Comparison of ENCODE assay signal across 26 mouse cellular contexts in genomic region chr15:95890368-95890767, GRCm38 (mm10).
DNase-seq lines count a peak whose midpoint lies in the region; ATAC-seq and TF ChIP-seq lines count a peak whose summit lies in the region.
"Had no signal": no experiment of that assay in that cellular context is flagged by ENCODE, and none has a peak within 500 bp of the region (broad histone marks: within the 10 kb centered on the region; RNA-seq: fewer than 3 reads in every experiment).

No protein-coding gene starts in this region.

- no peak for ATAC-seq in liver, embryonic 14.5 days (ENCODE audit: insufficient read depth)
- no peak for ATAC-seq in liver, postnatal 0 days
- peak; percentile 33; the same call in 1 of the 2 replicates for ATAC-seq in megakaryocyte-erythroid progenitor cell, adult 5-6 weeks (replicated peaks; ENCODE audit: low FRiP score, low TSS enrichment, poor library complexity, severe bottlenecking)
- ATAC-seq: forebrain, embryonic 14.5 days; inflammation-experienced regulatory T-cells, adult 6 months had no signal

- no peak for TF ChIP-seq CTCF in liver, embryonic 14.5 days (IDR thresholded peaks at IDR 0.05; ENCODE audit: low read depth)
- TF ChIP-seq CTCF in liver, postnatal 0 days (IDR thresholded peaks at IDR 0.05; ENCODE audit: low read depth), result no peak
- no peak for TF ChIP-seq CTCF in MEL (IDR thresholded peaks at IDR 0.05 in 2 of 3, conservative IDR thresholded peaks at IDR 0.05 in 1 of 3; ENCODE audit: control insufficient read depth in 1 of 3, insufficient read depth in 1 of 3, low read depth in 2 of 3, low read length in 3 of 3, poor library complexity in 1 of 3, severe bottlenecking in 1 of 3)

- no peaks in the 10 kb centered on the region for H3K27me3 ChIP-seq in liver, embryonic 14.5 days (ENCODE audit: control insufficient read depth, insufficient read depth, low read length)
- H3K27me3 ChIP-seq in liver, postnatal 0 days (ENCODE audit: insufficient read depth, low read length), result no peaks in the 10 kb centered on the region
- H3K27me3 ChIP-seq in MEL (ENCODE audit: control insufficient read depth in 1 of 2, insufficient read depth in 2 of 2, low read length in 2 of 2), result no peaks in the 10 kb centered on the region
- H3K27me3 ChIP-seq: embryonic facial prominence, embryonic 12.5 days; limb, embryonic 12.5 days; liver, embryonic 15.5 days; lung, embryonic 15.5 days had no signal

- no peak for DNase-seq in liver, embryonic 14.5 days (ENCODE audit: low read depth in 3 of 3, low spot score in 3 of 3)
- DNase-seq in liver, postnatal 0 days, result no peak
- peak; percentile 52 for DNase-seq in MEL (ENCODE audit: low read depth, low spot score)
- DNase-seq in thymus, postnatal 4 days, result peak; percentile 52
- no peak for DNase-seq in left cerebral cortex, postnatal 14 days (ENCODE audit: low spot score in 2 of 2)
- DNase-seq in adrenal gland, postnatal 4 days (ENCODE audit: low spot score in 2 of 2), result no peak
- DNase-seq: adrenal gland, postnatal 25 days; cerebellum, adult 2 months; cerebellum, postnatal 25 days; embryo, embryonic 11 days; gastrocnemius, postnatal 14 days; heart, adult 18-20 months; heart, postnatal 4 days; kidney, adult 11 months; kidney, postnatal 14 days; layer of hippocampus, adult 9-11 months; midbrain, embryonic 14.5 days had no signal

- H3K9me3 ChIP-seq in liver, embryonic 14.5 days (ENCODE audit: control insufficient read depth, low read length), result no peaks in the 10 kb centered on the region
- H3K9me3 ChIP-seq in liver, postnatal 0 days (ENCODE audit: low read length), result 0 out of 2 replicates have a peak, but pooled peaks cover 2% of the 10 kb centered on the region
- no peaks in the 10 kb centered on the region for H3K9me3 ChIP-seq in MEL (replicated peaks; ENCODE audit: insufficient read depth, low read length)
- H3K9me3 ChIP-seq: embryonic facial prominence, embryonic 12.5 days; liver, embryonic 15.5 days; lung, embryonic 15.5 days had no signal

- TF ChIP-seq POLR2A in MEL (IDR thresholded peaks at IDR 0.05; ENCODE audit: control insufficient read depth in 1 of 2, insufficient read depth in 1 of 2, low read depth in 1 of 2, low read length in 2 of 2, poor library complexity in 1 of 2), result no peak

- WGBS in liver, embryonic 14.5 days (ENCODE audit: insufficient replicate concordance), result 62% methylated on average over 5 of the region's 5 CpGs
- WGBS in liver, postnatal 0 days (ENCODE audit: insufficient replicate concordance), result 81% methylated on average over 5 of the region's 5 CpGs

- H3K4me2 ChIP-seq in liver, embryonic 14.5 days (ENCODE audit: low read depth), result 0 out of 2 replicates have a peak overlapping the region, but pooled peaks have one; percentile 4
- H3K4me2 ChIP-seq in liver, postnatal 0 days (ENCODE audit: low read depth, low read length), result no peak overlapping the region
- H3K4me2 ChIP-seq: embryonic facial prominence, embryonic 12.5 days; heart, embryonic 11.5 days; hindbrain, embryonic 14.5 days; limb, embryonic 12.5 days; liver, embryonic 15.5 days; lung, embryonic 15.5 days had no signal

- no peak for TF ChIP-seq EP300 in liver, embryonic 14.5 days (IDR thresholded peaks at IDR 0.05; ENCODE audit: low read depth)
- TF ChIP-seq EP300 in liver, postnatal 0 days (IDR thresholded peaks at IDR 0.05; ENCODE audit: low read depth), result no peak
- TF ChIP-seq EP300 in MEL (IDR thresholded peaks at IDR 0.05; ENCODE audit: low read depth in 1 of 2, low read length in 2 of 2), result no peak

- H3K36me3 ChIP-seq in liver, embryonic 14.5 days (replicated peaks; ENCODE audit: control insufficient read depth, insufficient read depth, low read depth), result no peaks in the 10 kb centered on the region
- no peaks in the 10 kb centered on the region for H3K36me3 ChIP-seq in liver, postnatal 0 days (replicated peaks; ENCODE audit: insufficient read depth, low read length)
- H3K36me3 ChIP-seq in MEL (ENCODE audit: control insufficient read depth in 1 of 2, insufficient read depth in 2 of 2, low read length in 2 of 2), result peaks cover 9 to 11% of the 10 kb centered on the region in 2 experiments
- H3K36me3 ChIP-seq: lung, embryonic 15.5 days had no signal

- H3K27ac ChIP-seq in liver, embryonic 14.5 days, result no peak overlapping the region
- H3K27ac ChIP-seq in liver, postnatal 0 days (ENCODE audit: low read depth), result no peak overlapping the region
- no peak overlapping the region for H3K27ac ChIP-seq in MEL (ENCODE audit: control insufficient read depth, low read depth, low read length)
- H3K27ac ChIP-seq: embryonic facial prominence, embryonic 12.5 days; hindbrain, embryonic 14.5 days; limb, embryonic 12.5 days; liver, embryonic 15.5 days; lung, embryonic 15.5 days had no signal

- intact Hi-C loops in left cerebral cortex, postnatal 14 days (cut with DNase I), result no loop called here

- H3K4me1 ChIP-seq in liver, embryonic 14.5 days (replicated peaks; ENCODE audit: control insufficient read depth in 2 of 2, insufficient read depth in 2 of 2, low read length in 1 of 2), result peaks cover 22 to 40% of the 10 kb centered on the region in 2 experiments
- H3K4me1 ChIP-seq in liver, postnatal 0 days (ENCODE audit: insufficient read depth), result peaks cover 24% of the 10 kb centered on the region
- H3K4me1 ChIP-seq in MEL (ENCODE audit: control insufficient read depth in 1 of 2, insufficient read depth in 2 of 2, low read length in 2 of 2), result peaks cover 0 to 5% of the 10 kb centered on the region in 2 experiments; a peak in 2 of 4 replicates

- H3K79me2 ChIP-seq in MEL (ENCODE audit: control insufficient read depth, insufficient read depth, low read length, poor library complexity), result peaks cover 32% of the 10 kb centered on the region

- no peak overlapping the region for H3K4me3 ChIP-seq in liver, embryonic 14.5 days (ENCODE audit: insufficient read depth in 1 of 2, low read depth in 2 of 2, low read length in 2 of 2)
- no peak overlapping the region for H3K4me3 ChIP-seq in liver, postnatal 0 days (ENCODE audit: low read depth, low read length)
- no peak overlapping the region for H3K4me3 ChIP-seq in MEL (ENCODE audit: control insufficient read depth in 1 of 2, insufficient read depth in 1 of 2, low read depth in 2 of 2, low read length in 2 of 2)
- H3K4me3 ChIP-seq: embryonic facial prominence, embryonic 12.5 days; limb, embryonic 12.5 days; liver, embryonic 15.5 days; lung, embryonic 15.5 days had no signal

- no peak for TF ChIP-seq RAD21 in MEL (IDR thresholded peaks at IDR 0.05; ENCODE audit: low read depth, low read length)

- H3K9ac ChIP-seq in liver, embryonic 14.5 days (replicated peaks), result 0 out of 2 replicates have a peak overlapping the region, but pooled peaks have one; percentile 13
- no peak overlapping the region for H3K9ac ChIP-seq in liver, postnatal 0 days (replicated peaks)
- no peak overlapping the region for H3K9ac ChIP-seq in MEL (ENCODE audit: control insufficient read depth, low read depth, low read length, poor library complexity, severe bottlenecking)
- H3K9ac ChIP-seq: embryonic facial prominence, embryonic 12.5 days; hindbrain, embryonic 14.5 days; limb, embryonic 12.5 days; liver, embryonic 15.5 days; lung, embryonic 15.5 days had no signal

TF ChIP-seq in MEL, 35 proteins besides CTCF, POLR2A, EP300 and RAD21:
- TF ChIP-seq ETS1 (IDR thresholded peaks at IDR 0.05; ENCODE audit: low read depth, low read length), result peak; percentile 48; the same call in 1 of the 2 replicates
- TF ChIP-seq CHD1 (IDR thresholded peaks at IDR 0.05; ENCODE audit: low read depth, low read length), result no peak
- TF ChIP-seq ZNF384 (IDR thresholded peaks at IDR 0.05; ENCODE audit: low read depth, low read length), result peak; percentile 53
- peak; percentile 56 for TF ChIP-seq GATA1 (IDR thresholded peaks at IDR 0.05; ENCODE audit: low read depth, low read length)
- peak; percentile 44; the same call in 1 of the 2 replicates for TF ChIP-seq MXI1 (IDR thresholded peaks at IDR 0.05; ENCODE audit: low read depth, low read length)
TF ChIP-seq in MEL: peak in this region for 4.

Comparison
In these comparisons a context has a peak if more than half of its experiments do, and no peak if none do; other contexts are left out.
1. DNase-seq: peak in MEL (single experiment) and thymus, postnatal 4 days (single experiment); none in liver, embryonic 14.5 days (0 of 3), liver, postnatal 0 days (single experiment), left cerebral cortex, postnatal 14 days (0 of 2) and adrenal gland, postnatal 4 days (0 of 2).